Mouse (Mus musculus): Measurements from ENCODE around the gene Gm6588.

DNA sequence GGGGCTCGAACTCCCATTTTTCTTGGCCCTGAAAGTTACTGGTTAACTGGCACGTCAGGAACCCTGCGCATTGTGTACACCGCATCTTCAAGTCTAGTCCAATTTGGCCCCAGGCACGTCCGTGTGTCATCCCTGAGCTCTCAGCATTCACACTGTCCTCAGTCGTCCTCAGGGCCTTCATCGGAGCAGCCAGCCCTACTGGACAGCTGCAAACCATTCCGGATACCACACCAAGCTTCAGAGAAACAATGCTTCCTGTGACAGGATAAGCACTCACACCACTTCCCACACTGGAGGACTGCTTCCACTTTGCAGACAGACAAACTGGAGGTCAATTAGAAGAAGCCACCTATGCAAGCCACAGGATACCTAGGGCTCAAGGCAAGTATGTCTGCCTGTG is 3.9 kb downstream of the Gm6588 start:
- TF ChIP-seq CTCF (IDR thresholded peaks at IDR 0.05; ENCODE audit: low read depth, low read length): no peak
- TF ChIP-seq GATA2 (IDR thresholded peaks at IDR 0.05; ENCODE audit: borderline replicate concordance, low read depth, low read length): no peak
- TF ChIP-seq GATA1 (IDR thresholded peaks at IDR 0.05; ENCODE audit: borderline replicate concordance, low read length): no peak

Measured in G1E (cell line).